Mouse (Mus musculus) ES-Bruce4 (cell line): ENCODE data around the gene Map3k7cl.

Experiments used
- CTCF ChIP-seq: IDR thresholded peaks from one replicate; pipeline ENCODE4 v1.8.1; 2011; ENCODE audit warnings: low read depth, low read length
- POLR2A ChIP-seq: IDR thresholded peaks from one replicate; pipeline ENCODE4 v1.8.1; 2011; ENCODE audit warnings: low read length; ENCODE audit not compliant: insufficient read depth

GRCm38 (mm10) chr16:87610142-87610541 is 57.0 kb downstream of the Map3k7cl start:
- TF ChIP-seq POLR2A (no peak), CTCF (no peak)
